Mouse (Mus musculus) effector memory CD4-positive, alpha-beta T cell, adult 5 months (primary cell): ENCODE measurements around the gene Soat1. TPM values are rescaled to one million over a fixed set of nuclear protein-coding genes. Genes with fewer than 3 reads are reported as not detected.

ENCODE experiments used
- polyA plus RNA-seq: library from polyadenylated mRNA; unstranded; fragments of 100-300 nt; shearing (Covaris generic); gene quantifications from one replicate; pipeline ENCODE4 v1.2.1, GENCODE M21; 2017

The Soat1 gene
- 31.6 TPM for polyA plus RNA-seq

GRCm38 (mm10) chr1:156473961-156474503 lies at the start of gene Soat1:
TSS of gene Soat1 (minus strand) at chr1:156474331.

GRCm38 (mm10) chr1:156523842-156524241 lies 49.7 kb upstream of the Soat1 start, which contains the start of gene Gm10031:
TSS of gene Gm10031 (plus strand) at chr1:156524012.

GRCm38 (mm10) chr1:156420671-156421297 lies 53.3 kb downstream of the Soat1 start, which contains the start of gene Axdnd1:
TSS of gene Axdnd1 (minus strand) at chr1:156421159.

Other genes starting within 250 kb of the Soat1 start
- not detected for gene Tdrd5, start 170.7 kb downstream of the Soat1 start, polyA plus RNA-seq
- gene Nphs2, start 163.6 kb downstream of the Soat1 start, polyA plus RNA-seq: not detected
- gene Gm2000, start 108.3 kb downstream of the Soat1 start, polyA plus RNA-seq: 1,420 TPM
- not detected for gene Axdnd1, start 53.2 kb downstream of the Soat1 start, polyA plus RNA-seq
- 1.00 TPM for gene Gm10031, start 49.7 kb upstream of the Soat1 start, polyA plus RNA-seq
- gene Abl2, start 84.5 kb upstream of the Soat1 start, polyA plus RNA-seq: 10.6 TPM
- gene Tor3a, start 200.0 kb upstream of the Soat1 start, polyA plus RNA-seq: 24.6 TPM
- 17.0 TPM for gene Fam20b, start 244.8 kb upstream of the Soat1 start, polyA plus RNA-seq